Mouse (Mus musculus) lung, postnatal 0 days (tissue): ENCODE data around the gene Slc33a1.

Source experiments
- CTCF ChIP-seq: IDR thresholded peaks from 2 replicates; pipeline ENCODE4 v1.5.1; 2016; ENCODE audit warnings: antibody characterized with exemption, mild to moderate bottlenecking
- EP300 ChIP-seq: IDR thresholded peaks from 2 replicates; pipeline ENCODE4 v1.6.1; 2016; ENCODE audit warnings: antibody characterized with exemption, mild to moderate bottlenecking, control low read depth

- TF ChIP-seq CTCF = no peak
- no peak for TF ChIP-seq EP300
Observed at GRCm38 (mm10) chr3:63895786-63896185, 68.8 kb downstream of the Slc33a1 start.
